Mouse (Mus musculus): ENCODE measurements at regions not wholly inside any gene's neighbourhood (a gene's known extent, or its start where the extent isn't known, plus 50 kb on each side); places are given as distances from the start of the nearest gene placed in this dataset.

DNA sequence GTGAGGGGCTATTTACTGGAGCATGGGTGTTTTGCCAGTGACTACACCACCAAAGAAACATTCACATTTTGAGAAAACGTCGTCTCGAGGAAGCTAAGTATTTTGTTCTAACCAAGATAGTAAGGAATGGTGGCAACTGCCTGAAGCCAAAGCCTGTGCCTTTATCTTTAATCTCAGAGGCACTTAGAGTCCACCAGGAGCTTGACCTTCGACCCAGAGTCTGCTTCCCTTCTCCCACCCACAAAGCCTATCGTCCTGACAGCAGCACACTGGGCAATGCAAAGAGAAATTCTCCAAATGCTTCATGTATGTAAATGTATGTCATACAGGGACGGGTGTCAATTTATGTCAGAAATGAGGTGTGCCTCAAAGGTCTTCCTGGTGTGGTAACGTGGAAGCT, 437.2 kb upstream of the Mgmt start:
- intact Hi-C loops (cut with DNase I) = no loop called here
- DNase-seq = no peak

DNA sequence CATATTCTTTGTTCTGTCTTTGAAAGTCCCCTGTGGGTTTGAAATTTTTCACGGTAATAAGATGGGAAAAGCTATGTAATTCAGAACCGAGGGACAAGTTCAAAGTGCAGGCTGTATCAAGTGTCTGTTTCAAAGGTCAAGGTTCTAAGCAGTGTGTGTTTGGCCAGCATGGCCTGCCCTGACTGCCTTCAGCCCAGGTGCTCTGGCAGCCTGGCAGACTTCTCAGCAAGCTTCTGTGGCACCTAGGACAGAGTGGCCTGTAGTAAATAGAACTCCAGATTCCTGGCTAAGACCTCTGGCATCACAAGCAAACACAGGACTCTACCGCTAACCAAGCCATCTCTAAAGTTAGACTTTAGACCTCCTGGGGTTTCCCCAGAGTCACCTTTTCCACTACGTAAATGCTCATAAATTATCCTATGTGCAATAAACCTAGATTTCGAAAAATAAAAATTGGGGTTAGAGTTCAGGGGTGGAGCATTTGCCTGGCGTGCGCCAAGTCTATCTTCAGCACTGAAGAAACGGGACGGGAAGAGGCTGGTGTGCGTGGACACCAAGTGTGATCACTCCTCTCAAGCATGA, 436.5 kb upstream of the Mgmt start:
- no peak for DNase-seq
- intact Hi-C loops (cut with DNase I) = no loop called here

DNA sequence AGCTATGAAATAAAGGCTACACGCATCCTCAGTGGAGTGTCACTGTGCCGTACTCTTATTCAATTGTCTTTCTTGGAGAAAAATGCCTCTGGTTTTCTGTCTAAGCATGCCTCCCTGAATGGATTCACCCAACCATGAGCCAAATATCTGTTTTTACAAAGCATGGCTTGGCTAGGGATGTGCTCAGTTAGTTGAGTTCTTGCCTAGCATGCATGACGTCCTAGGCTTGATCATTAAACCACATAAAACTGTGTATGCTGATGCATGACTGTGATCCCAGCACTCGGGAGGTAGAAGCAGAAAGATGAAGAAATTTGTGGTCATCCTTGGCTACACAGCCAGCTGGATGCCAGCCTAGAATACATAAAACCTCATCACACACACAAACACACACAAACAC, 417.3 kb upstream of the Mgmt start:
- intact Hi-C loops (cut with DNase I) = no loop called here
- DNase-seq = no peak

DNA sequence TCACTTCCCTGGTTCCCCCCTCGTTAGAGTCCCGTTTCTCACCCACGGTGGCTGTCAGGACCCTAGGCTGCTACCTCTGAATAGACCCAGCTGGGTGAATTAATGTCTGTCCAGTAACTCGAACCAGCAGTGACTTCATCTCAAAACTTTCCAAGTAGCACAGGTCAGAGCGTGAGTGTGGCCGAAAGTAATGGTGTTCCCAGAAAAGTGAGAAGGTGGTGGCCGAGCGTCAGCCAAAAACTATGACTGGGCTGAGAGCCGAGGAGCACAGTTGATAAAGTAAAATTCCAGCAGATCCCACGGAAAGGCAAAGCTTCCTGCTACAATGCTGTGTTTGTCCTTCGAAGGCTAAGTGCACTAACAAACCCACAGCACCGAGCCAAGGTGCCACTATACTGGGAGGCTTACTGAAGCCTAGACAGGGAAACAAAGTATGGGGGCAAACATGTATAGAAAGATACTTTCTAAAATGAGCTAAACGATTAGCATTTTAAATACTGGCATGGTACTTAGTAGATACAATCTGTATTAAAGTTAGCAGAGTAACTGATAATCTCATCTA, 413.7 kb upstream of the Mgmt start:
- intact Hi-C loops (cut with DNase I) = loop anchor here (10.0 kb wide), 2 partner anchors 464 to 984 kb away; no protein-coding TSS in a partner anchor

DNA sequence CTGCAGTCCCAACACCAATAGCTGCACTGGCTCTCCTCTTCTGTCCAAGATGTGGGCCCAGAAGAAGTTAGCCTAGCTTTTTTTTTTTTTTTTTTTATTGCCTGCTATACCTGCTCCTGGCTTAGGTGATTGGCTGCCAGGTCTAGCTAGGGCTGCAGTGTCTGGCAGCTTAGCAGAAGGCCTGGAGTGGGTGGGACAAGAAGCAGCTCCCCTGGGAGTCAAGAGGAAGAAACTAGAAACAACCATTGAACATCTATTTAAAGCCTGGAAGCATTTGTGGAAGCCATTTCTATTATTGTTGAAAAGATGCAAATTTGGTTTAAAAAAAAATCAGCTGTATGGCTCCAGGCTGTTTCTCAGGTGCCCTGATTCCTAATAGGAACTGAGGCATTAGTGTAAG, 411.2 kb upstream of the Mgmt start:
- DNase-seq = no peak
- intact Hi-C loops (cut with DNase I) = loop anchor here (10.0 kb wide), 2 partner anchors 462 to 982 kb away; no protein-coding TSS in a partner anchor

More for the DNA sequence above, 413.7 kb upstream of the Mgmt start:
- DNase-seq = peak; percentile 58

DNA sequence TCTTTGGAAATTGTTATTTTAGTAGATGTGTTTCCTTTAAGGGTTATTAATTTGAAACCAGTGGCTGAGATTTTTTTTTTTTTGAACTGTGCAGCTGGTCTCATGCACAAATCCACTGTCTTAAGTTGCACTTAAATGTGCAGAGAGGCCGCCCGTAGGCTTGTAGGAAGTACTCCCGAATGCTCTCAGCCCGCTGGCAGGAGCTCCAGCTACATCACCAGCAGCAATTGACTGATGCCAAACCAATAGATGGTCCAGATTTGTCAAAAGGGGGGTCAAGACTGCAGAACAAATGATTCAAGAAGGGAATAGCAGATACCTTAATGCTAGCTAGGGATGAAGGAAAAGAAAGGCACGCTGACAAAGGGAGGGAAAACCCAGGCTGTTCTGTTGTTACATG, 406.9 kb upstream of the Mgmt start:
- intact Hi-C loops (cut with DNase I) = loop anchor here (5.0 to 10.0 kb wide), 6 partner anchors 200 to 977 kb away; no protein-coding TSS in a partner anchor
- DNase-seq = no peak

DNA sequence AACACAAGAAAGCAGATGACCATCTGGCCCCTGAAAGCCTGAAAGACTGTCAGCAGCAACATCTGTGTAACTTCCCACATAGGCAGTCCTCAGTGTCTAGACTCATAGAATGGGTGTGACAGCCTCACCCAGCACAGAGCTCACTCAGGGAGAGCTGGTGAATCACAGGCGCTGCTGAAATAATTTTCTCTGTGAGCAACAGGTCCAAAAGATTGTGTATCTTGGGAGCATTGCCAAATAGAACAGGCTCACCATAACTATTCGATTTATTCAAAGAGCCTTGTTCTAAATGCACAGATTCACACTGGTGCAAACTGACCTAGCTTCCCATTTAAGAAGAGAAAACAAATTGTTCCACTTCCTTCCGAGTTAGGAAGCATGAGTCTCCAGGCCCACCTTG, 399.6 kb upstream of the Mgmt start:
- DNase-seq = no peak
- intact Hi-C loops (cut with DNase I) = loop anchor here (5.0 kb wide), 2 partner anchors 357 to 562 kb away; no protein-coding TSS in a partner anchor

DNA sequence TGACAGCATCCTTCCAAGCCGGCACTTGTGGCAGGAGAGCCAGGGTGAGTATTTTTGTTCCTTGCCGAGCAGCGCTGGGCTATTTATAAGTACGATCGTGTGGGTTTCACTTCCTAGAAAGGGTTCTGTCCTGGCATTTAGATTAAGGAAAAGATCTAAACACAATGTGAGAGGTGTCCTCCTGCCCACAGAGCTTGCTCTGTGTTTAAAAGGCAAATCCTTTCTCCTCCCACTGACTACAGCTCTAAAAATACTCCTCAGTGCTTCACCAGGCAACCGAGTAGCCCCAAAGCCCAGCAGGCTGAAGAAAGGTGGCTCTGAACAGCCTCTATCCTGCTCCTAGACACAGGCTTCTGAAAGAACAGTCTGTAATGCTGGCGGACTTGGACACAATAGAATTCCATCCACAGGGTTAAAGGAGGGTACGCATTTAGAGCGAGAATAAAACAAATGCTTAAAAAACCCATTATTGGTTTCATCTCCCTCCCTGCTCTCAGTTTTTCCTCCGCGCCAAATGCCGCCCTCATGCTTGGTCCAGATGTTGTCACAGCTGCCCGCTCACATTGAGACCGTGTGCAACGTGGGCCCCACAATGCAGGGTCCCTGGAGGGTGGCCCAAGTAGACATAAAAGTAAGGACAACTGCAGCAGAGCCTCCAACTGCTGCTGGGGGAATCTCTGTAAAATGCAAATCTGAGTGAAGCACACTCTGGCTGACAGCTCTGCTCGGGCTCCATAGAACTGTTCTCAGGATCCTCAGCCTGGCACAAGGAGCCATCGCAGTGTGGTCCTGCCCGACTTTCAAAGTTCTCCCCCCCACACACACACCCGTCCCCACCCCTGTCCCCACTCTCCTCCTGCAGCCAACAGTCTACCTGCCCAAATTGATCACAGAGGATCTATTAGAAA, 397.8 kb upstream of the Mgmt start:
- intact Hi-C loops (cut with DNase I) = loop anchor here (5.0 kb wide), 1 partner anchor 561 kb away; no protein-coding TSS in a partner anchor
- DNase-seq = peak in 1 of 2 experiments; percentile 17

DNA sequence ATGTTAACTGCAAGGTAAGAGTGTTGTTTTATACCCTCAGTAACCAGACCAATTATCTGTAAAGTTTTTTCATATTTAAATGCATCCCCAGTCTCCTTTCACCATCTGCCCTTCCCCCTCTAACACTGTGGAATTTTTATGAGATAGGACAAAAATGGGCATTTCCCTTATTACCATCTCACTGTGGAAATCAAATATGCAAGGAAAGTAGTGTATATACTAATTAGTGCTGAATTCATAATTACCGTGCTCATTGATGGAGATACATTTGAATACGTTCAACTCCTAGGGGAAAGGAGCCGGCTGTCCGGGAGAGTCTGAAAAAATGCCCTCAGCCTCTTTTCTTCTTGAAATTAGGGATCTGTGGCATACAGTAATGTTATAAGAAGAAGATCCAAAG, 394.4 kb upstream of the Mgmt start:
- intact Hi-C loops (cut with DNase I) = no loop called here
- DNase-seq = no peak

DNA sequence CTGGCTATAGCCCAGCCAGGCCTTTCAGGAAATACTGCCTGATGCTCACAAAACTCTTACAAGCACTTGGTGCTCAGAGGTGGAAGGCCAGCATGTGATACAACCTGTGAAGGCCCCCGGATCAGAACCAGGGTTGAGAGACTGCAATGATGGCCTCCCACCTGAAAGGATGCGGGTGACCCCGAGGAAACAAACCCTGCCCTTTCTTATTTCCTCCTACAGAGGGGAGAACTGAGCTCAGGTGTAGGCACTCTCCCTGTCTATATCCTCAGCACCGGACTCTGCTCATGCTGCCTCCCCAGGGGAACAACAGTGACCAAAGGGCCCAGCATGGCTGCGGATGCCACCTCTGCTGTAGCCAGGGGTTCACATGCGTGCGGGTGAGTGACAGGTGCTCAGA, 393.3 kb upstream of the Mgmt start:
- intact Hi-C loops (cut with DNase I) = no loop called here
- no peak for DNase-seq

DNA sequence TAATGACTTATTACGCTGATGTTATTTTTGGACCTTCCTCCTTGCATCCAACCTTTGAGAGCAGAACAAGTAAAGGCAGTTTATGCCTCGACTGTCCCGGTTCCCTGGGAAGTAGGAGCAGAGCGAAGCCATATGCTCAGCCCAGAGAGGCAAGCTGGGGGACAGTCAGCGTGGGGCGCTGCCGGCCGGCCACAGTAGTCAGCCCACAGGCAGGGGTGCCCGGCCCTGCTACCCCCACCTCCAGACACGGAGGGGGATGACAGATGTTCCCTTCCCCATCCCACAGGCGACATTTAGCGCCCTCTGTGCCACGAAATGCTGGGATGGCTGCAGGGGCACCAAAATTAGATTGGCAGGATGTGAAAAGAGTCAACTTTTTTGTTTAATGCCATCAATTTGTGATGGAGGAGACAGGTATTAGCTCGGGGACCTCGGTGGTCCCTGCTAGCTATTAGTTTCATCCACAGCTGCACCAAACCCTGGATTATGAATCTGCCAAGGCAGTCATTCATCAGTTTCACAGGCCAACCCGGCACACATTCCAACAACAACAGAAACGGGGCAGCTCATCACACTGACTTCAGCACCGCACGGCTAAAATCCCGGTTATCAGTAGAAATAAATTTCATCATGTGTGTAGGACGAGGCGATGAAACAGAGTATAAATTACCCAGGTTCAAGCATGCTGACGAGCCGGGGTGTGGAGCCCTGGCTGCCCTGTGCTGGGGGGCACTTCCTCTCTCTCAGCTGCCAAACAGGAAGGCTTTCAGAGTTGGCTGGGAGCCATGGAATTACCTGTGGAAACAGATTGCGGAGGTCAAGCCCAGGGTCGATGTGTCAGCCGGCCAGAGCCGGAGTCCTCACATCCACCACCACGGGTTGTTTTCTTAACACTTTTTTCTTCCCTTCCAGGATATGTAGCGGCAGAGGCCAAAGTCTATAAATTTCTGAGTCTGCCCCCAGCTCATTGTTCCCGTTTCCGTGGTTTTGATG, 392.3 kb upstream of the Mgmt start:
- DNase-seq = peak; percentile 35 to 42
- intact Hi-C loops (cut with DNase I) = no loop called here

DNA sequence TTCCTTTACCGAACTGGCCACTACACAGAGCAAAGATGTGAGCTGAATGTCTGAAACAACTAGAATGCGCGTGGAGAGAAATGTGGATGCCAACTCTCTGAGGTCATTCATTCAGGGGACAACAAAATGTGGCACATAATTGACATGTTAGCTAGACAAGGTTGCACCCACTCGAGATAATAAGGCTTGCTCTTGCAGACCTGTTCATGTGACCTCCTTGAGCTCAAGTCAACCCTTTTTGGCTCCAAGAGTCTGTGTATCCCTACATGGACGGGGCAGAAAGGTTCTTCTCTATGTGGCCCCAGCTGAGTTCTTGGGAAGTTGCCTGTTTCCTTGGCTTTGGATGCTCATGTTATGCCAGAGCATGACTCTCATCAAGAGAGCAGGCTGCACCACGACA, 383.0 kb upstream of the Mgmt start:
- no peak for DNase-seq
- intact Hi-C loops (cut with DNase I) = no loop called here

DNA sequence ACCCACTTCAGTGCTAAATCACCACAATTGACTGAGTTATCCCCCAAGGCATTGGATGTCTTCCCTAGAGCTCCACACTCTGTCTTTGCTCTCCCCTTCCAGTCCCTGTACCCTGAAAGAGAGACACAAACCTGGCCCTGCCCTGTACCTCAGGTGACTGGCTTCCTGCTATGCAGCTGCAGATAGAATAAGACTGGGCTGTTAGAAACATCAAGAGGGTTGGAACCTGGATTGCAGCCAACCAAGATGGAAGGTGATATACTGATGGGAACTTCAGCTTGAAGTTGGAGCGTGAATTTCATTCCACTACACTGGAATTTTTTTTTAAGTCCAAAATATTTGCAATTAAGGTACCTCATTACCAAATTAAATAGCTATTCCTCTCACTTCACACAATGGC, 379.0 kb upstream of the Mgmt start:
- no peak for DNase-seq
- intact Hi-C loops (cut with DNase I) = no loop called here

DNA sequence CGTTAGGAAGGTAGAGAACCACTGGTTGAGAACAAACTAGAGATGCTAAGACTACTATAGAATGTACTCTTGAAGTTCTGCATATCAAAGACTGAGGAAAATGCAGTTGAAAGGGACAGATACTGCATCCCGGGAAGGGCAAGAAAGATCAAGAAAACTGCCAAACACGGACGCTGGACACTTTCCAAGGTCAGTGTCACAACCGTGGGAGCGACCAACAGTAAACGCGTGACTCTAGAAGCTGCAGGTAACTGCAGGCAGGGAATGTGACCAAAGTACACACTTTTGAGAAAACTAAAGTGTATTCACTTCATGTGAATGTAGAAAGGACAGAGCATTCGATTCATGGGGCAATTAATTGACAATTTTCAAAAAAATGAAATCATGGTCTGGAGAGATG, 368.6 kb upstream of the Mgmt start:
- intact Hi-C loops (cut with DNase I) = no loop called here
- no peak for DNase-seq

DNA sequence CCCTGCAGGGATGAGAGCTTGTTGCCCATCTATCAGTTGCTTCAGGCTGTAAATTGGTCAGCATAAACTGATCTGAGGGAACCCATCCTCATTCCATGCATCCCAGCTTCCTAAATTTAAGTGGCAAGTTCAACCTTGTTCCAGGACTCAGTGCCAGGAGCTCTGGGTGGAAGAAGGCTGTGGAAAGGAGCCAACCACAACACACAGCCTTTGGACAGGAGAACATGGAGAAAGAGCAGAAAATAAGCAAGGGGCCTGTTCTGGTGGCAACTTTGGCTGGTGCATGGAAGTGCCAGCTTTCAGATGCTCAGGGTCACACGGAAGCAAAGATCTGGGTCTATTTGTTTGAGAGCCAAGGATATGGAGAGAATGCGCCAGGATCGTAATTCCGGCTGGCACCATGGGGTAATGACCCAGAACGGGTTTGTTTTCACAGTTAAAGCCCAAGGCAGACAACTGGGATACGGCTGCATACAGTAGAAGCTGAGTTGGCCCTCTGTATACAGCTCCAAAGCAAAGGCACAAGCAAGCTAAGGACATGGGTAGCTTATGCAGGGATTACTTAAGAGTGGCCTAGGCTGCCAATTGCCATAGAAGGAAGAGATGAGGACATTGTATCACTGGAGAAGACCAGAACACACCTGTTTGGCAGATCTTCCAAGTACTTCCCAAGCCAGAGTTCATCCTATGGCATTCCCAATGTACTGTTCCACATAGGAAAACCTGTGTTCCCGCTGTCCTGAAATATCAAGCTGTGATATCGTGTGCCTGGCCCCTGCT, 364.2 kb upstream of the Mgmt start:
- intact Hi-C loops (cut with DNase I) = no loop called here
- no peak for DNase-seq

DNA sequence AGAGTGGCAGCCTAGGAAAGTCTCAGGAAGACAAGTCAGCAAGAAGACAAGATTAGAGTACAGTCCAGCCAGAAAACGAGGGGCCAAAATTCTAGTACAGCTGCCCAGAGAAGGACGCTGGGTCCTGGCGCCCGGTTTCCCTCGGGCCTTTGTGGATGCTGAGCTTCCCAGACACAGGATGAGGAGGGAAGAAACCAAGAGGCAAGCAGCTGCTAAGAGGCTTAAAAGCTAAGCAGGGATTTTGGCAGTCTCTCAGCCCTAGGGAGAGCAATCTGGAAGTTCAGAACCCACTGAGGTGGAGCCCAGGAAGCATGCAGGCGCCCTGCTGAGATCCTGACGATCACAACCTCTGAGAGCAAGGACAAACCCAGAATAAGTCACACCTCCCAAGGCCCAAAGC, 363.1 kb upstream of the Mgmt start:
- peak; percentile 16 to 31 for DNase-seq
- intact Hi-C loops (cut with DNase I) = no loop called here

DNA sequence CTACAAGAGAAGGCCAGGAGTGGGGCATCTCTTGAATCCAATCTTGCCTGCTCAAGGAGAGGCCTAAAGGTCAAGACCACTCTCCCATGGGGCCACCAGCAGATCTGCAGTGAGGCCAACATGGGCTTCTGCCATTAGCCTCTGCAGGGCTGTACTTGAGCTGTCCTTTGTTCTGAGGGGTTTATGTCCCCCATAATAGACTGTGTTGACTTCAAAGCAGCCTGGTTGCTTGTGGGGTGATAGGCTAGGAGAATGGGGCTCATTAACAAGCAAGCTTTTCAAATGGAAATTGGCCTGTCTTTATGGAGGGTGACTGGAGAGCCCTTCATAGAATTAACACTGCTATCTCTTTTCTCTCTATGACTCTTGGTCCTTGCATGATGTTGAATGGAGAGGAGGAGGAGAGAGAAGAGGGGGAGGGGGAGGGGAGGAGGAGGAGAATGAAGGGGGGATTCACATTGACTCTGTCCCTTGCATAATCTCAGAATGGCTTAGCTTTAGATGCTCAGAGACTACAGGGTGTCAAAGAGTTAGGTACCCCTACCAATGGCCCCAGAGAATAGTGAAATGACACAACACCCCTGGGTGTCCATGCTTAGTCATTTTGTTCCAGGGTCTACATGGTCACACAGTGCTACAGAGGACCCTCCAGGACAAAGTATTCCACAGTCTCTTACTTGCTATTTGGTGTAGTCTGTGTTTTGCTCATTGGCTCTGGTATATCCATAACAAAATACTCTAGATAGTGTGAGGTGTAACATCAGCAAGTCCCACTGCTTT, 352.3 kb upstream of the Mgmt start:
- DNase-seq = no peak
- intact Hi-C loops (cut with DNase I) = loop anchor here (10.0 kb wide), 1 partner anchor 63 kb away; no protein-coding TSS in a partner anchor

DNA sequence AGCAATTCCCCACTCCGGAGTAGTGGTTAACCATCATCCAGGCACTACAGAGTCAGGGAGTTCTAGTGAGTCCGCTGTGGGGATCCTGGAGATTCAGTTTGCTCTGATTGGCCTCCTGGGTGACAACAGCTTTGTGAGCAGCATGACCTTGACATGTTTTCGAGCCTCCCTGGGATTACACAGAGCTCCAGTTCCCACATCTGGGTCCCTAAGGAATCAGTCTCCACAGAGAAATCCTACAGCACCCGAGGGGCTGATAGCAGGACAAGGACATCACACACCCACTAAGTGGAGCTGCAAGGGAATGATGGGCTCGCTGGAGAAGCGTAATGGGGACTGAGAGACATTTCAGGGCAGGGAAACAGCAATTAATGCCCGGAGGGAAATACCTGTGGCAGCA, 351.5 kb upstream of the Mgmt start:
- DNase-seq = no peak
- intact Hi-C loops (cut with DNase I) = loop anchor here (10.0 kb wide), 1 partner anchor 62 kb away; no protein-coding TSS in a partner anchor

DNA sequence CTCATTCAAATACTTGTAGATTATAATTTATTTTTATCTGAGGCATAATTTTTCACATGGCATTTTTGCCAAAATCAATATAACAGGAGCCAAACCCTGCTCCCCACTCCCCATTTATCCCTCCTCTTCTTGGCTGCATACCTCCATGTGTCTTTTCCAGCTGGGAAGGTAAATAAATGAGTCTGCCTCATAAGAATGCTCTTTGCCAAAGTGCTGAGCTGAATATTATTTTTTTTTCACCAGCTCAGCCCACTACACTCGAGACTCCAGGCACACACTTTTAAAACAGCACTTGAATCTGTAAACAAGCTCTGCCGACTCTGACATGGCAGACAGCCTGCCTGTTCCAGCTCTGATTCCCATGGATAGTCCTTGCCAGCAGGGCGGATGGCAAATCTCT, 346.6 kb upstream of the Mgmt start:
- intact Hi-C loops (cut with DNase I) = loop anchor here (10.0 kb wide), 1 partner anchor 57 kb away; no protein-coding TSS in a partner anchor

More for the DNA sequence above, 346.6 kb upstream of the Mgmt start:
- no peak for DNase-seq

All from heart, postnatal 14 days (tissue).